Mouse (Mus musculus): Measurements from ENCODE around the gene Runx3. TPM values are rescaled to one million over a fixed set of nuclear protein-coding genes. Genes with fewer than 3 reads are reported as not detected.

The Runx3 gene
- polyA plus RNA-seq, 1 experiment from 2014 or later, result not detected

GRCm38 (mm10) chr4:135223808-135224207 lies 103.4 kb downstream of the Runx3 start:
- no peak for ATAC-seq (ENCODE audit: low FRiP score, low TSS enrichment)
- Histone ChIP-seq H3K27ac (ENCODE audit: low read length) (no peak overlapping the region), H3K4me1 (ENCODE audit: insufficient read depth, low read length) (peaks cover 10% of the 10 kb centered on the region; the same call in 1 of the 2 replicates), H3K27me3 (ENCODE audit: insufficient read depth, low read length) (no peaks in the 10 kb centered on the region), H3K4me3 (ENCODE audit: low read length) (no peak overlapping the region), H3K9me3 (ENCODE audit: low read length) (no peaks in the 10 kb centered on the region), H3K9ac (replicated peaks; ENCODE audit: low read length) (no peak overlapping the region), H3K36me3 (ENCODE audit: insufficient read depth, low read length) (peaks cover 43% of the 10 kb centered on the region), H3K4me2 (replicated peaks; ENCODE audit: low read depth, low read length) (no peak overlapping the region)
- 82% methylated on average over 9 of the region's 9 CpGs for WGBS

GRCm38 (mm10) chr4:135226008-135226667 lies 105.7 kb downstream of the Runx3 start:
- H3K9me3 ChIP-seq (ENCODE audit: low read length), result no peaks in the 10 kb centered on the region
- no peaks in the 10 kb centered on the region for H3K27me3 ChIP-seq (ENCODE audit: insufficient read depth, low read length)
- H3K4me3 ChIP-seq (ENCODE audit: low read length), result no peak overlapping the region
- H3K9ac ChIP-seq (replicated peaks; ENCODE audit: low read length), result no peak overlapping the region
- ATAC-seq (ENCODE audit: low FRiP score, low TSS enrichment), result no peak
- H3K36me3 ChIP-seq (ENCODE audit: insufficient read depth, low read length), result peaks cover 39% of the 10 kb centered on the region
- WGBS, result 89% methylated on average over 12 of the region's 12 CpGs
- no peak overlapping the region for H3K4me2 ChIP-seq (replicated peaks; ENCODE audit: low read depth, low read length)
- peaks cover 3% of the 10 kb centered on the region; the same call in 1 of the 2 replicates for H3K4me1 ChIP-seq (ENCODE audit: insufficient read depth, low read length)
- H3K27ac ChIP-seq (ENCODE audit: low read length), result no peak overlapping the region

Other genes starting within 250 kb of the Runx3 start
- gene Tmem50a, start 205.6 kb upstream of the Runx3 start, polyA plus RNA-seq (2015; fragmentation: Nextera tagmentation; extraction: Ambion mirVana), result 177 and 178 TPM in 2 replicates
- gene Rsrp1, start 197.1 kb upstream of the Runx3 start, polyA plus RNA-seq (2015; fragmentation: Nextera tagmentation; extraction: Ambion mirVana), result 449 and 450 TPM in 2 replicates
- gene Syf2, start 189.8 kb upstream of the Runx3 start, polyA plus RNA-seq (2015; fragmentation: Nextera tagmentation; extraction: Ambion mirVana), result 82.6 and 90.6 TPM in 2 replicates
- gene Clic4, start 152.2 kb downstream of the Runx3 start, polyA plus RNA-seq (2015; fragmentation: Nextera tagmentation; extraction: Ambion mirVana), result 209 and 228 TPM in 2 replicates
- 180 and 233 TPM in 2 replicates for gene Srrm1, start 232.7 kb downstream of the Runx3 start, polyA plus RNA-seq (2015; fragmentation: Nextera tagmentation; extraction: Ambion mirVana)

Data from kidney, embryonic 16.5 days (tissue).